Mouse (Mus musculus): ENCODE results near the gene Tex21. TPM values are rescaled to one million over a fixed set of nuclear protein-coding genes. Genes with fewer than 3 reads are reported as not detected.
"Not testable (repeated sequence)": the region's sequence is repeated elsewhere in the genome, so short reads cannot be mapped to it uniquely, and the experiment has no call there.

Gene Tex21
- total RNA-seq, 2 experiments from 2014 or later = not detected

DNA sequence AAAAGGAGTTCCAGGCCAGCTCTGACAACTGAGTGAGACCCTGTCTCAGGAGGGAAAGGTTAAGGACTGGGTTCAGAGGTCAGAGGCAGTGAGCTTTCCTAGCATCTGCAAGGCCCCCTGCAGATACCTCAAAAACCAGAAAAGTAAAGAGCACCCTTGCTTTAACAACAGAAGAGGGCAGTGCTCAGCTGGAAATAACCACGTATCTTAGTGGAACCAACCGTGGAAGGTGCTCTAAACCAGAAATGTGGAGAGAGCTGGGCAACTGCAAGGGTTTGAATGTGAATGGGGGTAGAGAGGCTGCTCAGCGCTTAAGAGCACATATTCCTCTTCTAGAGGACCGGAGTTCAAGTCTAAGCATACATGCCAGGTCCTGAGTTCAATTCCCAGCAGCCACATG is 46.2 kb downstream of the Tex21 start:
- intact Hi-C loops (cut with DNase I) = no loop called here
- no peak for DNase-seq

DNA sequence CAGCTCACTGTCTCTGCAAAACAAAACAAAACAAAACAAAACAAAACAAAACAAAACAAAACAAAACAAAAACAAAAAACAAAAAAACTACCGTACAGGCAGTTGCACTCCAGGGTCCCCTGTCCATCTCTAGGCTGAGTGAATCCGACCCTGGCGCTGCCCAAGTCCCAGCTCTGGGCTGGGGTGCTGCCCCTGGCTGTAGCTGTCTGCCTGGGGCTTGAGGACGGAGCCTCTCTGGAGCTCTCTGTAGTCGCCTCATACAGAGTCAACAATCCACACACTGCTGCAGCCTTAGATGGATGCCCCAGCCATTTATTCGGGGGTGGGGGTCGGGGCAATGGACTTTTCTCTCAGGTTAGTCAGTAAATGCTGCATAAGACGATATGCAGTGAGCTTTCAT is 49.5 kb downstream of the Tex21 start:
- intact Hi-C loops (cut with DNase I) = loop anchor here (5.0 kb wide), 1 partner anchor 145 kb away; no protein-coding TSS in a partner anchor
- DNase-seq = no peak

DNA sequence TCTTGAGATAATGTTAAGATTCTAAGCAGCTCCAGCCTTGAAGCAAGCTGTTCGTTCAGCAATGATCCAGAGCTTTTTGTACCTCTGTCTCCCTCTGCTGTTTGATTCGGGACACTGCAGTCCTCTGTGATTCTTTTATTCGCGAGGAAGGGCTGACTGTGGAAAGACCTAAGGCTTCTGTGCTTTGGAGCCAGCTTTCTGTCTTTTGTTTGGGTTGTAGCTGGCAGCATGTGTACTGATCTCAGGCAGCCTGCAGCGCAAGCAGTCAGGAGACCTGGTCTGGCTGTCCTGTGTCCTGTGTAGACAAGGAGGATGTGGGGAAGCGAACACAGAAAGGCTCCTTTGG is 49.9 kb downstream of the Tex21 start:
- DNase-seq = peak; percentile 68
- intact Hi-C loops (cut with DNase I) = loop anchor here (5.0 kb wide), 1 partner anchor 146 kb away; no protein-coding TSS in a partner anchor

DNA sequence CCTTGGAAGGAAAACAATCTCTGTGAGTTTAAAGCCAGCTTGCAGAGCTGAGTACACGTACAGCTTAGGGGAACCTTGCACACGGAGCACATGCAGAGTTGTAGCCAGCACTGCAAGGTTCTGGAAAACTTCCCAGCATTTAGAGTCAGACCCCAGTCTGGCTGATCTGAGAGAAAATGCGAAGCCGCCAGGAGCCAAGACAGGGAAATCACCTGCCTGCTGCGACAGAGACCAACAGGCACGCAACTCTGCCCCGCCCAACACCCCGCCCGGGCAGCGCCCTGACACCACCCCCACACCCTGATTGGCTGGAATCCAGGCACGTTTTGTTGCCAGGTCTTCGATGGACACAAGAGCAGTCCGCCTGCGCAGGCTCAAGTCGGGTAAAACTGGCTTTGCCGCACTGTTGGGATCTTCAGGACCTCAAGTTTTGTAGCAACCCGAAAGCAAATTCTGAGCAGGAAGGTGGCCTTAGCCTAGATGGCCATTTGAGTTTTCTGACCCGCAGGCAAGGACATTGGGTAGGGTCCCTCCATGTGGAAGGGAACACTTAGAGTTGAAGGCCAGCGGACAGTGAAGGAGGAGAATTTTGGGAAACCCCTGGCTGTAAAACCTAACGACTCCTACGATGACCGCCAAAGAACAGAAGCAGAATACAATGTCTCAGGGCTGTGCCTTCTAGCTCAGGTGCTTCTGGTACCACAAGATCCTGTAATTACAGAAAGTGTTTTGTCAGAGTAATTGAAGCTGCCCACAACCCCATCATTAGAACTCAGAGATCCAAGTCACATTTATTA is 50.4 kb downstream of the Tex21 start:
- DNase-seq = peak; percentile 89

DNA sequence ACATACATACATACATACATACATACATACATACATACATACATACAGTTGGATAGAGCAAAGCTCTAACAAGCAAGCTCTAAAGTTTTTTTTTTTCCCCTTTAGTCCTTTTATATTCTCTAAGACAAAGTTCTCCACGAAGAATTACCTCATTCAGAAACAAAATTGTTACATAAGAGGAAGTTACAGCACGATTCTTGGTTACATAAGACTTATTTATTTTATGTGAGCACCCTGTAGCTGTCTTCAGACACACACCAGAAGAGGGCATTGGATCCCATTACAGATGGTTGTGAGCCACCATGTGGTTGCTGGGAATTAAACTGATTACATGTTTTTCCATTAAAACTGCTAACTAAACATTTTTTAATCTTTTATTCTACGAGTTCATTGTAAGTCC is 52.0 kb downstream of the Tex21 start:
- intact Hi-C loops (cut with DNase I) = loop anchor here (5.0 kb wide), 1 partner anchor 262 kb away; no protein-coding TSS in a partner anchor
- no peak for DNase-seq

More for the DNA sequence above, 50.4 kb downstream of the Tex21 start:
- intact Hi-C loops (cut with DNase I) = loop anchor here (5.0 kb wide), 1 partner anchor 146 kb away; no protein-coding TSS in a partner anchor

DNA sequence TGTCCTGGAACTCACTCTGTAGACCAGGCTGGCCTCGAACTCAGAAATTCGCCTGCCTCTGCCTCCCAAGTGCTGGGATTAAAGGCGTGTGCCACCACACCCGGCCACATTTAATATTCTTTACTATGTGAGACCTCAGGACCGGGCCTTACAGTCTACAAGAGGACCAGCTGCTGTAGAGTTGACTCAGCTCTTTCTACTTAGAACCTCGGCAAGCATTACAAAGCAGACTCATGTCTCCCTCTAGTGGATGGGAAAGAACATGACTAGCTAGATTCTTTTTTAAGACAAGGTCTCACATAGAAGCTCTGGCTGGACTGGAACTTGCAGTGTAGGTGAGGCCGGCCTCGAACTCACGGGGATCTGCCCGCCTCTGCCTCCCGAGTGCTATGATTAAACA is 55.6 kb downstream of the Tex21 start:
- DNase-seq = no peak
- intact Hi-C loops (cut with DNase I) = loop anchor here (5.0 kb wide), 1 partner anchor 259 kb away; no protein-coding TSS in a partner anchor

DNA sequence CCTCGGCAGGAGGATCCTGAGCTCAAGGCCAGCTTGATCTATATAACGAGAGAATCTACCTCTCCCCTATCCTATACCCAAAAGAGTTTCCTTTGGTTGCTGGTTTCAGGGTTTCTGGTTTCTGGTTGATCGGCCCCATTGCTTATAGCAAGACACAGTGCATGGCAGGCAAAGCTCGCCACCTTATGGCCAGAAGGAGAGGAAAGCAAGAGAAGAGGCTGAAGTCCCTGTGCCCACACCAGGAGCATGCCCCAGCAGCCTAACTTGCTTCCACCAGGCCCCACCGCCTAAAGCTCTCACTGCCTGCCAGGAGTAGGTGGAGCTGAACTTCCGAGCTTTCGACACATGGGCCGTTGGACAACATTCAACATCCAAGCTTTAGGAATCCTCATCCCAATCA is 58.7 kb downstream of the Tex21 start:
- DNase-seq = peak; percentile 40
- intact Hi-C loops (cut with DNase I) = loop anchor here (5.0 kb wide), 1 partner anchor 396 kb away; no protein-coding TSS in a partner anchor

DNA sequence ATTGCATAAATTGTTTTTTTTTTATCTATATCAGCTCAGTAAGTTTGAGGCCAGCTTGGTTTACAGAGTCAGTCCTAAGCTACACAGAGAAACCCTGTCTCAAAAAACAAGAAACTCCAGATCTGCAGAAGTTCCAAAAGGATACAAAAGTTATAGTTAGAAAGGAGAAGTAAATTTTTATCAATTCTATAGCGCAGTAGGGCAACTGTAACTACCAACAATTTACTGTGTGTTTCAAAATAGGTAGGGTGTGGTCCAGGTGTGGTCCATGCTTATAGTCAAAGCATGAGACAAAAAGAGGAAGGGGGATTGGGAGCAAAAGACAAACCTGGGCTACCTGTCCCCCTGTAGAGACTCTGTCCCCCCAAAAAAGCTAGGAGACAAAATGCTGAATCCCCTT is 60.1 kb downstream of the Tex21 start:
- intact Hi-C loops (cut with DNase I) = loop anchor here (5.0 kb wide), 1 partner anchor 394 kb away; no protein-coding TSS in a partner anchor
- no peak for DNase-seq

DNA sequence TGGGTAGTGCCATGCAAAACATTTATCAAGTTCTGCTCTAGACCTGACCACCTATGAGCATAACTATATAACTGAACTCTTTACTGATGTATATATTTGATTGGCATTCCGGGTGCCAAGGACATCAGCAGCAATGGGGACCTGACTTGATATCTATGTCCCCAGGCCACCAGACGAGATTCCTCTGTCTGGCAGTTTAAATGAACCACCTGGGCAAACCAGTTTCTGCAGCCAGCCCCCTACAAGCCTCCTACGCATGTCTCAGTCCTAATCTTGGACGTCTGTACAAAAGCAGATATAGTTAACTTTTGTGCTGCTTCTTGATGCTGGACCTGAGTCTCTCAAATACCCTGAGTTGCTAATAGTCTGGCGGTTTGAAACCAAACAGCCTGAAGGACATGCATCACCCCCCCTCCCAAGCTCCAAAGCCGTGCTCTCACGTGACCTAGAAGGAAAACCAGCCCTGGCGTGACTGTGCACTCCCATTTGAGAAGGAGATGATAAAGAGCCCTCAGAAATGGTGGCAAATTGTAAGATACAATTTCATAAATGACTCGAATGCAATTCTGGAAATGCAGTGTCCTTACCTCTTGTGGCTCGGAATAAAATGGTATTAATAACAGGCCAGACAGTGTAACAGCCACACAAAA is 61.3 kb downstream of the Tex21 start:
- intact Hi-C loops (cut with DNase I) = loop anchor here (5.0 kb wide), 1 partner anchor 393 kb away; no protein-coding TSS in a partner anchor

DNA sequence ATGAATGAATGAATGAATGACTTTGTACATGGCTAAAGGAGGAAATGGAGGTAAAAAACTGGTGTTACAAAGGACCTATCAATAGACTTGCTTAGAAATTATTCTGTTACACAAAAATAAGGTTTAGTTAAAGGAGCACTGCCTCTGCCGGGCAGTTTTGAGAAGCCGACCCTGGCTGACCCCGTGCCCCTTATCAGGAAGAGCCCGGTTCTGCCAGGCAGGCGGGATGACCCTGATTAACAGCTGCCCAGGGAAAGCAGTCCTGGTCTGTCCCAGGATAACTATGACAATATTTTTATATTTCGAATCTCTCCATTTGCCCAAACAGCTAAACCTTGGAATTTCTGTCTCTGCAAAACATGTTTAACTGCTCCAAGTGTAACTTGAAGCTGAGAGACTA is 62.3 kb downstream of the Tex21 start:
- intact Hi-C loops (cut with DNase I) = no loop called here
- no peak for DNase-seq

More for the DNA sequence above, 61.3 kb downstream of the Tex21 start:
- DNase-seq = no peak

DNA sequence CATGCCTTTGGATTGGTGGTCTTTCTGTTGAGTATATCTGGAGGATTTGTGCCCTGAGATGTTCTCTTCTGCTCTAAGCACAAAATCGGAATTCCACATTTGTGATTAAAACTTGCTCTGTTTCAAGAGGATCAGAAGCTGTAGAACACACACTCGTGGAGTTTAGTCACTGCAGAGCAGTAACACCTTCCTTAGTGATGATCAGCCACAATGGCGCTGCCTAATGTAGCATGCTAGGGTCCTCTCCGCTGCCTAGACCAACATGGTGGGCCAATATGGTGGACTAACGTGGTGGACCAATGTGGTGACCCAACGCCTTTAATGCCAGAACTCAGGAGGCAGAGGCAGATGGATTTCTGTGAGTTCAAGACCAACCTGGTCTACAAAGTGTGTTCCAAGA is 63.7 kb downstream of the Tex21 start:
- intact Hi-C loops (cut with DNase I) = no loop called here
- DNase-seq = no peak

DNA sequence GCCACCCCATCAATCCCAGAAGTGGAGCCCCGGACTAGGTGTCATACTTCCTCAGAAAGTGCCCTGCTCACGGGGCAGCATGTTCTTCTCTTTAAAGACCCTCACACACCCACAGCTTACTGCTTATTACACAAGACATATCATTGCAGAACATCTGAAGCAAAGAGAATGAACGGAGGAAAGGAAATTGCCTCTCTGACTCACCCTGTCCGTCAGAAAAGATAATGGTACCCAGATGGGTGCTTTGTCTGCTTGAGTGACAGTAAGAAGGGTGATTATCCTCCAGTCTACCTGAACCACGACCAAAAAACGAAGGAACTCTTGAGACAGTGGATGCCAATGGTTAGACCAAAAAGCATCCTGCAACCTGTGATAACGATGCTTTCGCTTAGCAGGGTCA is 65.1 kb downstream of the Tex21 start:
- DNase-seq = no peak

DNA sequence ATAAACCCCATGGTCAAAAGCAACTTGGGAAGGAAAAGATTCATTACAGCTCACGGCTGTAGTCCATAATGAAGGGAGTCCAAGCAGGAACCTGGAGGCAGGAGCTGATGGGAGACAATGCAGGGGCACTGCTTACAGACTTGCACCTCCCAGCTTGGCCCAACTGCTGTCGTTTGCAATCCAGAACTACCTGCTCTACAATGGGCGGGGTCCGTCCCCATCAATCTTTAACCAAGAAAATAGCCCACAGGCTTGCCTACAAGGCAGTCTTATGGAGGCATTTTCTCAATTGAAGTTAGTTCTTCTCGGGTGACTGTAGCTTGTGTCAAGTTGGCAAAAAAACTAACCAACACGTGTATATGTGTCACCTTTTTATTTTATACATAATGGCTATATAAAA is 66.1 kb downstream of the Tex21 start:
- DNase-seq = no peak
- intact Hi-C loops (cut with DNase I) = no loop called here

More for the DNA sequence above, 65.1 kb downstream of the Tex21 start:
- intact Hi-C loops (cut with DNase I) = no loop called here

DNA sequence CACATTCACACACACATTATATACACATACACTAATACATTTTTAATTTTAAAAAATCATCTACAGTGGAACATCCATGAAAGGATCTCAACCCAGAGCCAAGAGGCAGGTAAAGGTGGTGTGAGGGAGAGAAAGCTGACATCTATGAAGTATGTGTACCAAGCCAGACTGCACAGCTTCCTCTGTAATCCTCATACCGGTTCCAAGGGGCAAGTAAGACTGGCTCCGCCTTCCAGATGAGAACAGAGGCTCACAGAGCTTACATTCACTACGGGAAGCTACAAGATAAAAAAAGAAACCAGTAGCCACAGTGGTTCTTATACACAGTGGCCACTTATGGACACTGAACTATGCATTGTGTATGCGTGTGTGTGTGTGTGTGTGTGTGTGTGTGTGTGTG is 67.0 kb downstream of the Tex21 start:
- intact Hi-C loops (cut with DNase I) = loop anchor here (10.0 kb wide), 1 partner anchor 165 kb away; no protein-coding TSS in a partner anchor
- no peak for DNase-seq

DNA sequence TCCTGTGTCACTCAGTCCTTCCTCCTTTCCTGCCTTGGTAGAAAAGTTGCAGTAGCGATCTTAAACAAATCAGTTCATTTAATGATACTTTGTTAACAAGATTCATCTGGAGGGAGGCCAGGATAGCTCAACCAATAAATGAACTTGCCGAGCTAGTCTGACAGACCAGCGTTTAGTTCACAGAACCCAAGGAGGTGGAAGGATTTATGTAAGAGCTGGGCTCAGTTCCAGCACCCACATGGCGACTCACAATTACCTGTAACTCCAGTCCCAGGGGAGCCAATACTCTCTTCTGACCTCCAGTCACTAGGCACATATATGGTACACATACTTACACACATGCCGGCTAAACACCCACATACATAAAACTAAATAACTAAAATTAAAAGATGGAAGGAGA is 67.5 kb downstream of the Tex21 start:
- intact Hi-C loops (cut with DNase I) = loop anchor here (10.0 kb wide), 1 partner anchor 164 kb away; no protein-coding TSS in a partner anchor
- DNase-seq = no peak

DNA sequence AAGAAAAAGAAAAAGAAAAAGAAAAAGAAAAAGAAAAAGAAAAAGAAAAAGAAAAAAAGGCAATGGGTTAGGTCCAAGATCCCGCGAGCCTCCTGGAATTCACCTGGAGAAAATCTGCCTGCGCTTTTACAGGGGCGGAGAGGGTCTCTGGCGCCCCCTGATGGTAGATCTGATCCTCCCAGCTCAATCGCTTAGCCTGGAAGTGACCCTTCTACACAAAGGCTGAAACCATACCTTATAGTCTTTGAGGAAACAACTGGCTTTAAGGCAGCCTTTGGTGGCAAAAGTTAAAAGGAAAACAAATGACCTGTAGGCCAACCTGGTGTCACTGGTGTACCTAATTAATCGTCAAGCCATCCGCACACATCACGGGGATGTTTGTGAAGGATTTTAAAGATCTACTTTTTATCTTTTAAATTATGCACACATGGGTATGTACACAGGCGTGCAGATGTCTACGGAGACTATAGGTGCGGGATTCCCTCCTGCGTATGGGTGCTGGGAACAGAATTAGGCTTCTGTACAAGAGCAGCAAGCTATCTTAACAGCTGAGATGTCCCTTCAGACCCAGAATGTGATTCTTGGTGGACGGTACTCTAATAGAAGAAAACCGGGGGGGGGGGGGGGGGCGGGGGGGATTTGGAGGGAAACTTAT is 68.6 kb downstream of the Tex21 start:
- intact Hi-C loops (cut with DNase I) = loop anchor here (10.0 kb wide), 1 partner anchor 163 kb away; no protein-coding TSS in a partner anchor
- peak; percentile 79 for DNase-seq

DNA sequence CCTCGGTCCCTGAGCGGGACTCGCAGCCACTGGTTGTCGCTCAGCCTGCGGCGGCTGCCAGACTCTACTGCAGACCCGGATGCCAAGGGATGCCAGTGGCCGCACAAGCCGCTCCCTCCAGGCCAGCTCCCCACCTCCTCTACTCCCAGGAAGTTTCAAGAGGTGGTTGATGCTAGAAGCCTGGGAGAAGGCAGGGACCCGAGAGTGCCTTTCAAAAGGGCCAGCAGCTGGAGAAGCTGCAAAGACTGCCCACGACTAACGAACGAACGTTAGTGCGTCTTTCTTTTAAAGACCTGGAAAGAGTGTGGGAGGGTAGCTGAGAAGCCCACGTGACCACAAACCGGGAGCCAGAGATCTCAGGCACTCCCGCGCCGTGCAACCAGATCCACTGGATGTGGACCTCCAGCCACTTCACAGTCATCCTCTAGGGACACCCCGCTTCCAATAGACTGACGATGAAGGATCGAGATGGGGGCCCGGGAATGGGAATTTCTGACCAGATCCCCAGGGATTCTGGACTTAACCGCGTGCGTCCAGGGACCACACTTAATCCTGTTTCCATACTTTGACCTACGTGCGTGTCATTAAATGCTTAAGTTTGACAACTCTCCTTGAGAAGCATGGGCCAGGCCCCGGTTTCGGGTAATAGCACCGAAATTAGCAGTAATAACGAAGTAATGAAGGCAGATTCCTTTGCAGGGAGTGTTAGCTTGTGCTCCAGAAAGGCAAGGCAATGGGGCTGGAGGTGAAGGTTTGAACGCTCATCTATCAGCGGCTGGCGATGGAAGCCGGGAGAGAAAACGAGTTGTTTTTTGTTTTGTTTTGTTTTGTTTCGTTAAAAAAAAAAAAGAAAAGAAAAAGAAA is 69.3 kb downstream of the Tex21 start, which contains the start of gene Esr2:
Esr2 (minus strand) TSS at position 260 of the 864 bp plus-strand sequence.
- DNase-seq = peak; percentile 45

DNA sequence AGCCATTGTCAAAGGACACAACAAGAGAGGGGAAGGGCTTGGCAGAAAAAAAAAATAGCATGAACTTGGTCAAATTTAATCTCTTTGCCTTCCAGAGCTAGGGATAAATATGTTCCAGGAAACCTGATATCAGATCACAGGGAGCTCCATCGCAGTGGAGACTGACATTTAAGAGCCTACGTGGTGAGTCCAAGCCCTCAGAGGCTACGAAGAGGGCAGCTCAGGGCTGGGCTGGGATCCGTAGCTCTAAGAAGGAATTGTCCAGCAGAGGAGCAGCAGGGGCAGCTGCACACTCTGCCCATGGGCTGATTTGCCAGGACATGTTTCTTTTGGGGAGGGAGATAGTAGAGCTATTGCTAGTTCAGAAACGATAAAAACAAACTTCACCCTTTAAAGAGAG is 80.9 kb downstream of the Tex21 start:
- intact Hi-C loops (cut with DNase I) = no loop called here
- DNase-seq = no peak

More for the DNA sequence above, 69.3 kb downstream of the Tex21 start, which contains the start of gene Esr2:
- intact Hi-C loops (cut with DNase I) = loop anchor here (10.0 kb wide), 1 partner anchor 162 kb away; no protein-coding TSS in a partner anchor

DNA sequence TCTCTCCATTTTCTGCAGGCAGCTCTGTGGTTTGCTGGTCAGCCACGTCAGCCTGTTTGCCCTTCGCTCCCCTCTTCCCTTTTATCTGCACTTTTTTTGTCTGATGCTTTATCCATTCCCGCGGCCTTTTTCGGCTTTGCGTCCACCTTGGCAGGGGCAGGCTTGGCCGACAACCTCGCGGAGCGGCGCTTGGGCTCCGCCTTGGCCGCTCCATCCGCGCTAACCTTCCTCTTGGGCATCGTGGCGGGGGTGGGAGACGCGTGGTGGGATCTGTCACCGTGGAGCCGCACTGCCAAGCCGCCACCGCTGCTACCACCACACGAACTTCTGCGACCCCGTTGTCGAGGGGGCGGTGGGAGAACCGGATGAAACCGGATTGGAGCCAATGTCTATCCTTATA is 94.2 kb downstream of the Tex21 start:
- DNase-seq = peak; percentile 42
- intact Hi-C loops (cut with DNase I) = not testable (repeated sequence)
